Mouse (Mus musculus) gastrocnemius, postnatal 10 days (tissue): ENCODE data around the gene Twistnb. TPM values are rescaled to one million over a fixed set of nuclear protein-coding genes. Genes with fewer than 3 reads are reported as not detected.

Experiments used
- total RNA-seq, 2 experiments: library from RNA; stranded (reverse); gene quantifications; 2 replicates each; pipeline ENCODE4 v1.2.3; 2021

The Twistnb gene
- total RNA-seq, 2 experiments from 2014 or later = 11.5 to 12.3 TPM

Other genes with a start within 250 kb of the Twistnb start
- not detected for gene Efcab10, start 34.8 kb upstream of the Twistnb start, total RNA-seq